Comparison of ENCODE assay signal across 35 mouse cellular contexts in the genomic region with DNA sequence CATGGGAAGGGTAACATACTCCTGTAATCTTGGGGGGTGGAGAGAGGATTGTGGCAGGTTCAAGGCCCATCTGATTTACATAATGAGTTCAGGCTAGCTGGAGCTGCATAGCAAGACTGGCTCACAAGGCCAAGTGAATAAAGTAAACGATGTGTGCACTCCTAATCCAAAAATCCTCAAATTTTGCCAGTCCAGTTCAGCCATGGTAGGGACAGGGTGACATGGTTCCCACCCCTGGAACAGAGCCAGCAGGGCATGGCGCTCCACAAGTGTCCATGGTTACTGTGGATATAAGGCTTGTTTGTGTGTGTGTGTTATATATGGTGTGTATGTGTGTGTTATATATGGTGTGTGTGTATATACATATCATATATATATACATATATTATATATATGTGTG. TPM values are rescaled to one million over a fixed set of nuclear protein-coding genes. Genes with fewer than 3 reads are reported as not detected.
"Had no signal": no experiment of that assay in that cellular context is flagged by ENCODE, and none has a peak within 500 bp of the region (broad histone marks: within the 10 kb centered on the region; RNA-seq: fewer than 3 reads in every experiment).

No protein-coding gene starts in this region.

- H3K4me2 ChIP-seq: limb, embryonic 12.5 days; limb, embryonic 13.5 days; limb, embryonic 15.5 days; liver, embryonic 11.5 days; liver, embryonic 13.5 days; liver, embryonic 15.5 days; lung, embryonic 14.5 days; lung, embryonic 15.5 days; midbrain, embryonic 11.5 days; midbrain, embryonic 12.5 days; midbrain, embryonic 13.5 days; midbrain, embryonic 15.5 days; neural tube, embryonic 12.5 days; neural tube, embryonic 13.5 days had no signal

- H3K9me3 ChIP-seq: limb, embryonic 10.5 days; limb, embryonic 12.5 days; limb, embryonic 13.5 days; limb, embryonic 15.5 days; liver, embryonic 13.5 days; liver, embryonic 15.5 days; lung, embryonic 15.5 days; midbrain, embryonic 10.5 days; midbrain, embryonic 13.5 days; midbrain, embryonic 15.5 days; neural tube, embryonic 12.5 days had no signal

- H3K4me1 ChIP-seq: limb, embryonic 10.5 days; limb, embryonic 12.5 days; limb, embryonic 13.5 days; limb, embryonic 15.5 days; liver, embryonic 13.5 days; liver, embryonic 15.5 days; lung, embryonic 15.5 days; midbrain, embryonic 10.5 days; midbrain, embryonic 12.5 days; midbrain, embryonic 13.5 days; midbrain, embryonic 15.5 days; neural tube, embryonic 12.5 days; neural tube, embryonic 13.5 days had no signal

- H3K36me3 ChIP-seq: limb, embryonic 10.5 days; limb, embryonic 12.5 days; limb, embryonic 13.5 days; limb, embryonic 15.5 days; liver, embryonic 13.5 days; liver, embryonic 15.5 days; lung, embryonic 15.5 days; midbrain, embryonic 10.5 days; midbrain, embryonic 12.5 days; midbrain, embryonic 13.5 days; midbrain, embryonic 15.5 days; neural tube, embryonic 12.5 days; neural tube, embryonic 13.5 days had no signal

- DNase-seq: left cerebral cortex, postnatal 4 days; liver; liver, embryonic 13.5 days; liver, postnatal 0 days; lung, adult 18-20 months; lung, adult 2 months; lung, embryonic 14.5 days; lung, postnatal 10 days; lung, postnatal 14 days; lung, postnatal 36 days; lung, postnatal 4 days; midbrain, embryonic 14.5 days had no signal

- H3K27me3 ChIP-seq: limb, embryonic 12.5 days; limb, embryonic 13.5 days; limb, embryonic 15.5 days; liver, embryonic 13.5 days; liver, embryonic 15.5 days; lung, embryonic 15.5 days; midbrain, embryonic 12.5 days; midbrain, embryonic 13.5 days; midbrain, embryonic 15.5 days; neural tube, embryonic 12.5 days; neural tube, embryonic 13.5 days had no signal

- H3K27ac ChIP-seq: limb, embryonic 10.5 days; limb, embryonic 12.5 days; limb, embryonic 13.5 days; limb, embryonic 15.5 days; liver, embryonic 13.5 days; liver, embryonic 14.5 days; liver, embryonic 15.5 days; lung, embryonic 15.5 days; macrophage; midbrain, embryonic 10.5 days; midbrain, embryonic 12.5 days; midbrain, embryonic 13.5 days; midbrain, embryonic 15.5 days; neural tube, embryonic 12.5 days; neural tube, embryonic 13.5 days had no signal

- H3K9ac ChIP-seq: limb, embryonic 12.5 days; limb, embryonic 13.5 days; limb, embryonic 15.5 days; liver, embryonic 13.5 days; liver, embryonic 14.5 days; liver, embryonic 15.5 days; liver, postnatal 0 days; lung, embryonic 14.5 days; lung, embryonic 15.5 days; midbrain, embryonic 12.5 days; midbrain, embryonic 13.5 days; midbrain, embryonic 15.5 days; neural tube, embryonic 12.5 days; neural tube, embryonic 13.5 days had no signal

- H3K4me3 ChIP-seq: limb, embryonic 10.5 days; limb, embryonic 12.5 days; limb, embryonic 13.5 days; limb, embryonic 15.5 days; liver, embryonic 13.5 days; liver, embryonic 15.5 days; lung, embryonic 15.5 days; megakaryocyte, embryonic 14.5 days; midbrain, embryonic 10.5 days; midbrain, embryonic 12.5 days; midbrain, embryonic 13.5 days; midbrain, embryonic 15.5 days; myocyte; neural tube, embryonic 12.5 days; neural tube, embryonic 13.5 days had no signal

- ATAC-seq: liver, postnatal 0 days; lung, postnatal 0 days; midbrain, embryonic 13.5 days; midbrain, embryonic 15.5 days; midbrain, embryonic 16.5 days had no signal

RNA-seq across cellular contexts. Expression of a gene that starts 48.9 kb away (rescaled TPM):
- total RNA-seq: megakaryocyte-erythroid progenitor cell, adult 5-6 weeks; monocyte, adult 5-6 weeks had no signal
- polyA plus RNA-seq: macrophage, myocyte had no signal

RNA-seq across cellular contexts. Expression of a gene that starts 51.8 kb away (rescaled TPM):
- total RNA-seq: left cerebral cortex, postnatal 4 days; midbrain, postnatal 0 days; monocyte, adult 5-6 weeks had no signal
